Mouse (Mus musculus) MEL (cell line): Measurements from ENCODE around the gene Xkr8. TPM values are rescaled to one million over a fixed set of nuclear protein-coding genes. Genes with fewer than 3 reads are reported as not detected.

Source experiments
- DNase-seq: peaks from one replicate; pipeline ENCODE4 v3.0.0; 2011; ENCODE audit warnings: low read depth, low spot score
- H3K27ac ChIP-seq: 2 replicates; pipeline ENCODE4 v1.5.1; 2012; ENCODE audit warnings: low read depth, mild to moderate bottlenecking, control low read depth, low read length, moderate library complexity; ENCODE audit not compliant: control insufficient read depth
- H3K27me3 ChIP-seq, 2 experiments: fragments of 150-350 bp in 1 of 2; sonication (generic) in 1 of 2; 2 replicates each; pipeline ENCODE4 v1.6.1; 2012; ENCODE audit warnings: low read length in 2 of 2, mild to moderate bottlenecking in 2 of 2, improper control_type of control experiment in 1 of 2, moderate library complexity in 1 of 2; ENCODE audit not compliant: insufficient read depth in 2 of 2, control insufficient read depth in 1 of 2
- H3K36me3 ChIP-seq, 2 experiments: 2 replicates each; pipeline ENCODE4 v1.6.1; 2012 to 2014; ENCODE audit warnings: low read length in 2 of 2, improper control_type of control experiment in 1 of 2, inconsistent platforms in 1 of 2, mild to moderate bottlenecking in 1 of 2; ENCODE audit not compliant: insufficient read depth in 2 of 2, control insufficient read depth in 1 of 2
- H3K4me1 ChIP-seq, 2 experiments: fragments of 150-350 bp in 1 of 2; sonication (generic) in 1 of 2; 2 replicates each; pipeline ENCODE4 v1.6.1; 2012; ENCODE audit warnings: low read length in 2 of 2, improper control_type of control experiment in 1 of 2, mild to moderate bottlenecking in 1 of 2; ENCODE audit not compliant: insufficient read depth in 2 of 2, control insufficient read depth in 1 of 2
- H3K4me3 ChIP-seq, 2 experiments: fragments of 150-350 bp in 1 of 2; sonication (generic) in 1 of 2; 2 replicates each; pipeline ENCODE4 v1.5.1; 2012; ENCODE audit warnings: low read depth in 2 of 2, low read length in 2 of 2, mild to moderate bottlenecking in 2 of 2, moderate library complexity in 2 of 2, control low read depth in 1 of 2, improper control_type of control experiment in 1 of 2; ENCODE audit not compliant: control insufficient read depth in 1 of 2, insufficient read depth in 1 of 2
- H3K79me2 ChIP-seq: 2 replicates; pipeline ENCODE4 v1.6.1; 2012; ENCODE audit warnings: mild to moderate bottlenecking, low read length, moderate library complexity; ENCODE audit not compliant: control insufficient read depth, poor library complexity, insufficient read depth
- H3K9ac ChIP-seq: 2 replicates; pipeline ENCODE4 v1.6.1; 2012; ENCODE audit warnings: low read depth, mild to moderate bottlenecking, control low read depth, low read length, moderate library complexity; ENCODE audit not compliant: control insufficient read depth, poor library complexity, severe bottlenecking
- H3K9me3 ChIP-seq: fragments of 150-350 bp; sonication (generic); replicated peaks from 2 replicates; pipeline ENCODE4 v1.6.1; 2012; ENCODE audit warnings: mild to moderate bottlenecking, low read length, improper control_type of control experiment, moderate library complexity; ENCODE audit not compliant: insufficient read depth
- BHLHE40 ChIP-seq: IDR thresholded peaks from 2 replicates; pipeline ENCODE4 v1.6.1; 2012; ENCODE audit warnings: low read depth, mild to moderate bottlenecking, inconsistent platforms, low read length, improper control_type of control experiment, borderline replicate concordance
- CHD2 ChIP-seq: IDR thresholded peaks from 2 replicates; pipeline ENCODE4 v1.6.1; 2011; ENCODE audit warnings: low read length, improper control_type of control experiment
- ELF1 ChIP-seq: IDR thresholded peaks from 2 replicates; pipeline ENCODE4 v1.6.1; 2014; ENCODE audit warnings: low read depth, mild to moderate bottlenecking, inconsistent platforms, low read length, improper control_type of control experiment, moderate library complexity
- ETS1 ChIP-seq: IDR thresholded peaks from 2 replicates; pipeline ENCODE4 v1.6.1; 2012; ENCODE audit warnings: low read depth, mild to moderate bottlenecking, inconsistent platforms, low read length, improper control_type of control experiment, moderate library complexity
- GABPA ChIP-seq: IDR thresholded peaks from 2 replicates; pipeline ENCODE4 v1.6.1; 2012; ENCODE audit warnings: low read depth, mild to moderate bottlenecking, inconsistent platforms, low read length, improper control_type of control experiment, moderate library complexity
- GATA1 ChIP-seq: IDR thresholded peaks from 2 replicates; pipeline ENCODE4 v1.6.1; 2011; ENCODE audit warnings: low read depth, low read length, improper control_type of control experiment
- KAT2A ChIP-seq: conservative IDR thresholded peaks from 2 replicates; pipeline ENCODE4 v1.6.1; 2012; ENCODE audit warnings: low read depth, low read length, improper control_type of control experiment, inconsistent platforms
- MAFK ChIP-seq: IDR thresholded peaks from 2 replicates; pipeline ENCODE4 v1.6.1; 2011; ENCODE audit warnings: low read depth, mild to moderate bottlenecking, low read length, improper control_type of control experiment, borderline replicate concordance
- MAX ChIP-seq: IDR thresholded peaks from 2 replicates; pipeline ENCODE4 v1.6.1; 2011; ENCODE audit warnings: low read length, improper control_type of control experiment
- MEF2A ChIP-seq: IDR thresholded peaks from 2 replicates; pipeline ENCODE4 v1.6.1; 2014; ENCODE audit warnings: low read depth, mild to moderate bottlenecking, inconsistent platforms, low read length, improper control_type of control experiment; ENCODE audit not compliant: poor library complexity, insufficient replicate concordance, severe bottlenecking; ENCODE audit errors: extremely low read depth
- MXI1 ChIP-seq: IDR thresholded peaks from 2 replicates; pipeline ENCODE4 v1.6.1; 2011; ENCODE audit warnings: mild to moderate bottlenecking, low read depth, low read length, improper control_type of control experiment
- NELFE ChIP-seq: IDR thresholded peaks from 2 replicates; pipeline ENCODE4 v1.6.1; 2011; ENCODE audit warnings: low read depth, low read length, improper control_type of control experiment
- POLR2A ChIP-seq, 2 experiments: IDR thresholded peaks; 2 replicates each; pipeline ENCODE4 v1.6.1; 2011 to 2012; ENCODE audit warnings: low read length in 2 of 2, mild to moderate bottlenecking in 2 of 2, control low read depth in 1 of 2, improper control_type of control experiment in 1 of 2, low read depth in 1 of 2, moderate library complexity in 1 of 2; ENCODE audit not compliant: control insufficient read depth in 1 of 2, insufficient read depth in 1 of 2, poor library complexity in 1 of 2
- POLR2AphosphoS2 ChIP-seq: IDR thresholded peaks from 2 replicates; pipeline ENCODE4 v1.6.1; 2011; ENCODE audit warnings: low read length, improper control_type of control experiment
- POLR2AphosphoS5 ChIP-seq: IDR thresholded peaks from 2 replicates; pipeline ENCODE4 v1.6.1; 2012; ENCODE audit warnings: low read depth, borderline replicate concordance, mild to moderate bottlenecking, inconsistent platforms, low read length, moderate library complexity, mixed read lengths
- RAD21 ChIP-seq: IDR thresholded peaks from 2 replicates; pipeline ENCODE4 v1.6.1; 2011; ENCODE audit warnings: mild to moderate bottlenecking, low read depth, low read length, improper control_type of control experiment
- RCOR1 ChIP-seq: IDR thresholded peaks from 2 replicates; pipeline ENCODE4 v1.6.1; 2012; ENCODE audit warnings: low read depth, mild to moderate bottlenecking, inconsistent platforms, low read length, improper control_type of control experiment
- SIN3A ChIP-seq: IDR thresholded peaks from 2 replicates; pipeline ENCODE4 v1.6.1; 2012; ENCODE audit warnings: low read length, improper control_type of control experiment, inconsistent platforms
- TAL1 ChIP-seq: IDR thresholded peaks from 2 replicates; pipeline ENCODE4 v1.6.1; 2012; ENCODE audit warnings: mild to moderate bottlenecking, inconsistent platforms, low read length, moderate library complexity, mixed read lengths
- TCF12 ChIP-seq: IDR thresholded peaks from 2 replicates; pipeline ENCODE4 v1.6.1; 2014; ENCODE audit warnings: low read depth, mild to moderate bottlenecking, inconsistent platforms, low read length, improper control_type of control experiment, moderate library complexity
- USF1 ChIP-seq: IDR thresholded peaks from 2 replicates; pipeline ENCODE4 v1.6.1; 2014; ENCODE audit warnings: low read depth, mild to moderate bottlenecking, inconsistent platforms, low read length, improper control_type of control experiment, moderate library complexity
- USF2 ChIP-seq, 2 experiments: IDR thresholded peaks; 2 replicates each; pipeline ENCODE4 v1.6.1; 2011 to 2012; ENCODE audit warnings: improper control_type of control experiment in 2 of 2, low read length in 2 of 2, borderline replicate concordance in 1 of 2, inconsistent platforms in 1 of 2, low read depth in 1 of 2, mild to moderate bottlenecking in 1 of 2; ENCODE audit not compliant: insufficient read depth in 1 of 2
- ZC3H11A ChIP-seq: IDR thresholded peaks from 2 replicates; pipeline ENCODE4 v1.6.1; 2012; ENCODE audit warnings: low read depth, mild to moderate bottlenecking, inconsistent platforms, low read length, improper control_type of control experiment
- ZKSCAN1 ChIP-seq: IDR thresholded peaks from 2 replicates; pipeline ENCODE4 v1.6.1; 2012; ENCODE audit warnings: low read depth, mild to moderate bottlenecking, inconsistent platforms, low read length, improper control_type of control experiment, moderate library complexity
- ZMIZ1 ChIP-seq: IDR thresholded peaks from 2 replicates; pipeline ENCODE4 v1.6.1; 2012; ENCODE audit warnings: low read depth, mild to moderate bottlenecking, inconsistent platforms, low read length, improper control_type of control experiment, moderate library complexity
- ZNF384 ChIP-seq: IDR thresholded peaks from 2 replicates; pipeline ENCODE4 v1.6.1; 2012; ENCODE audit warnings: low read depth, mild to moderate bottlenecking, inconsistent platforms, low read length, improper control_type of control experiment
- polyA plus RNA-seq, 2 experiments: library from polyadenylated mRNA; stranded (reverse) in 1 of 2; unstranded in 1 of 2; fragments of >175 nt in 1 of 2; fragments of >200 nt in 1 of 2; gene quantifications; 2 replicates each; pipeline versions ENCODE4 v1.2.1 to v1.2.4; 2012; ENCODE audit warnings: low replicate concordance in 2 of 2, low read depth in 1 of 2; ENCODE audit not compliant: insufficient read length in 2 of 2, insufficient read depth in 1 of 2, missing spikeins in 1 of 2
- total RNA-seq: library from RNA; depleted of rRNA; stranded (reverse); fragments of 300-350 nt; gene quantifications from 2 replicates; pipeline ENCODE4 v1.2.3, GENCODE M21; 2012

Gene Xkr8
- total and polyA plus RNA-seq, 3 experiments: 2.8 to 3.9 TPM; not detected in 1

DNA sequence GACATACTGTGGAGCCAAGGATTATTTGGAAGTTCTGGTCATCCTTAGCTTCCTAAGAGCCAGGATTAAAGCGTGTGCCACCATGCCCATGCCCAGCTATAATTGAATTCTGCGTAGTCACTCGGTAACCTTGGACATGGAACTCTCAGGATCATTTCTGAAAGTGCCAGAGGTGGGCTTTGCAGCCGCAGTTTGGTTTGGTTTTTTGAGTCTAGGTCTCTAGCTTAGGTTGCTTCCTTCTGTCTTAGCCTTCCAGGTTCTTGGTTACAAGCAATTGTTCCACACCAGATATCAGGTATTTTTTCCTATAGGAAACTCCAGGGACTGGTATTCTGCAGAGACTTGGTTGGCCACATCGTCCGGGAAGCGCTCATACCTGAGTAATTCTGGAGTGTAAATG is 19.2 kb downstream of the Xkr8 start:
- H3K27me3 ChIP-seq: no peaks in the 10 kb centered on the region
- no peak overlapping the region for H3K4me3 ChIP-seq
- no peak overlapping the region for H3K9ac ChIP-seq
- no peak overlapping the region for H3K27ac ChIP-seq
- H3K79me2 ChIP-seq: no peaks in the 10 kb centered on the region
- no peaks in the 10 kb centered on the region for H3K9me3 ChIP-seq
- H3K36me3 ChIP-seq: peaks cover 0 to 4% of the 10 kb centered on the region in 2 experiments; a peak in 2 of 4 replicates
- no peaks in the 10 kb centered on the region for H3K4me1 ChIP-seq
- DNase-seq: no peak
- TF ChIP-seq POLR2A (IDR thresholded peaks at IDR 0.05; ENCODE audit: control insufficient read depth in 1 of 2, insufficient read depth in 1 of 2, low read depth in 1 of 2, low read length in 2 of 2, poor library complexity in 1 of 2) (no peak), MAFK (no peak), MEF2A (no peak), GATA1 (no peak), RCOR1 (no peak), CHD2 (no peak), MXI1 (no peak), MAX (no peak), ZKSCAN1 (no peak), TAL1 (no peak), USF1 (no peak)

DNA sequence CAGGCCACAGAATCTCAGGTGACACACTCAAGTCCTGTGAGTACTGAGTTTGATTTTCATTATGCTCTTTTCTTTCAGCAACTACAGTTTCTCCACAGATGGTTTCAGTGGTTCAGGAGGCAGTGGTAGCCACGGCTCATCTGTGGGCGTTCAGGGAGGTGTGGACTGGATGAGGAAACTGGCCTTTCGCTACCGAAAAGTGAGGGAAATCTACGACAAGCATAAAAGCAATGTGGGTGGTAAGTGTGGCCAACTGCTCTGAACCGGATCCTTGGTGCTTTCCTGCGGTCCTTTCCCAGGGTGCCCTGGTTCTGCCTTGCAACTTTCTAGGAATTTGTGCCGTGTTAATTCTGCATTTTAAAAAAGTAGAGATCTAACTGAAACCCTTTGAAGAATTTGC is 25.5 kb downstream of the Xkr8 start:
- Histone ChIP-seq H3K9me3 (no peaks in the 10 kb centered on the region), H3K79me2 (no peaks in the 10 kb centered on the region), H3K4me3 (no peak overlapping the region), H3K27ac (no peak overlapping the region), H3K9ac (no peak overlapping the region), H3K27me3 (no peaks in the 10 kb centered on the region), H3K36me3 (peaks cover 0 to 15% of the 10 kb centered on the region in 2 experiments; a peak in 2 of 4 replicates), H3K4me1 (no peaks in the 10 kb centered on the region)
- TF ChIP-seq ELF1 (no peak), MAFK (no peak), USF2 (IDR thresholded peaks at IDR 0.05; ENCODE audit: borderline replicate concordance in 1 of 2, insufficient read depth in 1 of 2, low read depth in 1 of 2, low read length in 2 of 2) (no peak), RAD21 (no peak), POLR2AphosphoS5 (no peak), TCF12 (no peak), MXI1 (no peak), USF1 (no peak), POLR2AphosphoS2 (no peak), ZNF384 (no peak), GABPA (no peak), ETS1 (no peak), BHLHE40 (no peak), POLR2A (IDR thresholded peaks at IDR 0.05; ENCODE audit: control insufficient read depth in 1 of 2, insufficient read depth in 1 of 2, low read depth in 1 of 2, low read length in 2 of 2, poor library complexity in 1 of 2) (no peak), SIN3A (no peak), KAT2A (no peak), NELFE (no peak), ZMIZ1 (no peak), ZC3H11A (no peak)
- no peak for DNase-seq
